Mouse (Mus musculus) embryonic fibroblast, embryonic 13.5 days (primary cell): ENCODE measurements at regions not wholly inside any gene's neighbourhood (a gene's known extent, or its start where the extent isn't known, plus 50 kb on each side); places are given as distances from the start of the nearest gene placed in this dataset.

Experiments
- H3K27ac ChIP-seq: 2 replicates; pipeline ENCODE4 v1.5.1; 2012; ENCODE audit warnings: low read length, control low read depth, inconsistent platforms; ENCODE audit not compliant: insufficient read depth
- H3K4me1 ChIP-seq: 2 replicates; pipeline ENCODE4 v1.6.1; 2011; ENCODE audit warnings: low read length; ENCODE audit not compliant: control insufficient read depth, insufficient read depth
- H3K4me3 ChIP-seq: 2 replicates; pipeline ENCODE4 v1.5.1; 2011; ENCODE audit warnings: mild to moderate bottlenecking, control low read depth, low read length; ENCODE audit not compliant: insufficient read depth
- CTCF ChIP-seq: IDR thresholded peaks from 2 replicates; pipeline ENCODE4 v1.5.1; 2011; ENCODE audit warnings: mild to moderate bottlenecking, control low read depth, low read length, moderate library complexity, borderline replicate concordance; ENCODE audit not compliant: insufficient read depth
- POLR2A ChIP-seq: IDR thresholded peaks from 2 replicates; pipeline ENCODE4 v1.6.1; 2011; ENCODE audit warnings: low read depth, mild to moderate bottlenecking, control low read depth, low read length, moderate library complexity

DNA sequence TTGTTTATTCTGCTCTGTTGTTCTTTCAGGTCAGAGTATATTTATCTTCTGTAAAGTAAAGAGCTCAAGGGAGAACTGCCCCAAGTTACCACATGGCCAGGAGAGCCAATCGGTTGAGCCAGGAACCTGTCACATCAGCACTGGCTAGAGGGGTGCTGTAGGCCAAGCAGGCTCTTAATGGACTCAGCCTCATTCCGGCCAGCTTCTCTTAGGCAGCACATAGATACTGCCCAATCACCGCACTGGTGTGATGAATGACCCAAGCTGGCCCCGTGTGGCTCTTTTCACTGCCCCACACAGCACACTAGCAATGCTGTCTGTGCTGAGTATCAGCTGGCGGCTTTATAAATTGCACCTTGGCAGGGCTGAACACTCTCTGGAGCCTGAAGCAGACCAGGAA lies 295.8 kb upstream of the Camk1g start:
- TF ChIP-seq CTCF (no peak), POLR2A (no peak)
- Histone ChIP-seq H3K4me1 (no peaks in the 10 kb centered on the region), H3K4me3 (no peak overlapping the region), H3K27ac (no peak overlapping the region)

DNA sequence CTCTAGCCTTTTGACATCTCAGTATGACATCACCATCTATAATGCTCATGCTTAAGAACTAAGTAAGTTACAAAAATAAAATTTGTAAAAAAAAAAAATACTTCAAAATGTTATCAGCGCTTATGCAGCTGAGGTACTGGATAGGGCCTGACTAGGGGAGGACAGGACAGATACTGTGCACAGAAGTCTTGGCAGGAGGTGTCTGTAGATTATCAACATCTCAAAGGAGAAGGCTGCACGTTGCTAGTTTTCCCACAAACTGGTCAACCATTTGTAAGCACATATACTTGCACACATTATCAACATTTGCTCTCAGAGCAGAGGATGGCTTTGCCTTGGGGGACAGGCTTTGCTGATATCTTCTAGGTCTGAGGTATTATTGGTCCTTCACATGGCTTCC lies 294.5 kb upstream of the Camk1g start:
- Histone ChIP-seq H3K4me3 (no peak overlapping the region), H3K27ac (no peak overlapping the region), H3K4me1 (no peaks in the 10 kb centered on the region)
- TF ChIP-seq POLR2A (no peak), CTCF (no peak)

DNA sequence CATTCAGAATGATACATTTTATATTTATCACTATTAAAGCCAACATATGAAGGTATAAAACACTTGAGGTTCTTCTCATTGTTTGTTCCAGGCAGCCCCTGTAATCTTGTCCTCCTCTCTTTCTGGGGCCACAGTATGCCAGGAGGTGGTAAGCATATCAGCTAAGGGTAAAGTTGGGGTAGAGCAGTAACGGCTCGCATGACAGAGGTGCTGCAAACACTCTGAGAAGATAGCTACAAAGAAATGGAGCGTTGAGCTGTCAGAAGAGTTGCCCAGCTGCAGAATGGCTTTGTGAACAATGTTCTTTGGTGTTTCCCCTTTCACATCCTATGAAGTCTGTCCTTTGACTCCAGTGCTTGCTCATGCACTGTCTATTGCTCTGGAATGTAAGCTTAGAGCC lies 293.5 kb upstream of the Camk1g start:
- H3K27ac ChIP-seq, result no peak overlapping the region
- no peak overlapping the region for H3K4me3 ChIP-seq
- no peak for TF ChIP-seq CTCF
- H3K4me1 ChIP-seq, result no peaks in the 10 kb centered on the region

DNA sequence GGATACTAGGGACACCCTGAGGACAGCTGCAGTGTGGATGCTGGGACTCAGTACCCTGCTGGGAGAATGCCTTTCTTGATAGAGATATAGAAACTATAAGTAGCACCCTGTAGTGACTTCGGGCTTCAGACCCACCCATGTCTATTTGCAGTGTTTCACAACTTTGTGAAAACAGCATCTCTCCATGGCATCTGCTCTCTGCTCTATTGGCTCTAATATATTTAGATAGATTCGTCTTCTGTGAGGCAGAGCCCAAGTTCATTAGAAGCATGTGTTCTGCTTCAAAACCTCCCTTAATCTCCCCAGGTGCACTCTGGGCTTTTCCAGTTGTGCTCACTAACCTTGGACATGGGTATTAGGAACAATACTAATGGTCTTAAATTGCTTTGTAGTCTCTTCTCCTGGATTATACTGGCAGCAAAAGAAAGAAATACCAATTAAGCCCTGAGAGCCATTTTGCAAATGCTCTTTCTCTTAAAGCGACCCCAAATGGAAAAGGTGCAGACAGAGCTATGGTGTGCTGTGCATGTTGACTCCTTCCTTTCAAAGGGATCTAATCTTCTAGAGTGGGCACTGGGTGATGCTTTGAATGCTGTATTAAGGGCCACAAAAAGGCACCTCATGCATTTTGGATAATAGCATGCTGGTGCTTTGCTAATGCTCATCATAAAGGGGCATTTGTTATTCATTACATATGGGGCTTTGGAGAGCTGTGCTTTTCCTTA lies 292.2 kb upstream of the Camk1g start:
- H3K4me3 ChIP-seq, result no peak overlapping the region
- H3K27ac ChIP-seq, result no peak overlapping the region
- no peaks in the 10 kb centered on the region for H3K4me1 ChIP-seq
- TF ChIP-seq CTCF (no peak), POLR2A (no peak)

DNA sequence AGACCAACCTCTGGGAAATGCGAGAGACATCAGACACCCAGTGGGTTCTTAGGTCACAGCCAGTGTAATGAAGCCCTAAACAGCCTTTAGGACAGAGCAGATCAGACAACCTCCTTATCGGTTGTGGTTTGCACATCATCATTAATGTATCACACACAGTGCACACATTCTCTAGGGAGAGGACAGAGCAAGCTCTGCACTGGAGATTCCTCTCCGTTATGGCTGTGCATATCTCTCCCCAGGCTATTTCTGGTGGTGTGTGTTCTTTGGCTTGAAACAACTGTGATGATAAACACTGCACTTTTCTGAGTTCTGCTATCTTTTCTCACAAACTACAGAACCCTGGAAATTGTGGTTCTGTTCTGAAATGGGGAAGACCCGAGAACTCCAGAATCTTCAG lies 291.3 kb upstream of the Camk1g start:
- TF ChIP-seq CTCF (no peak), POLR2A (no peak)
- H3K4me1 ChIP-seq, result no peaks in the 10 kb centered on the region
- H3K27ac ChIP-seq, result no peak overlapping the region
- H3K4me3 ChIP-seq, result no peak overlapping the region

DNA sequence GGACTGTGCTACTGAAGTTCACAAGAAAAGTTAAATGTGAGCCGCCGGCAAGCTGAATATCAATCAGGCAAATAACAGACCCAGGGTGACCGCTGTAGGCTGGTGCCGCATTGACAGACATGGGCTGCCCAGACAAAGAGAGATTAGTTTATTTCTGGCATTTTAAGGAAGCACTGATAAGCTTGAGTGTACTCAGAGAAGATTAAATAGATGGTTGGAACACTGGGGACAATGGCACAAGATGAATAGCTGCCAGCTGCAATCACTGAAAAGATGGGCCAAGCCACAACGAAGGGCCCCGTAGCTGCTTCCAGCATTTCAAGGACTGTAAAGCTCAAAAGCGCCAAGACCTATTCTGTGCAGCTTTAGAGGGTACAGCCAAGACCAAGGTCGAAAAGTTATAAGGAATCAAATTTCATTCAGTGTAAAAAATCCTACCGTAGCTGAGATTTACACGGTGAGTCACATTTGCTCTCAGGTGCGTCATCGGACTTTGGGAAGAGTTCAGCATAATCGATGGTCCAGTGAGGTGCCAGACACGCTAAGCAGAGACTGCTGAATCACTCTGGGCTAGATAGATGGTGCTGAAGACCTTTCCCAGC lies 285.1 kb upstream of the Camk1g start:
- TF ChIP-seq POLR2A, result no peak
- no peak for TF ChIP-seq CTCF
- H3K27ac ChIP-seq, result no peak overlapping the region
- no peaks in the 10 kb centered on the region for H3K4me1 ChIP-seq
- H3K4me3 ChIP-seq, result no peak overlapping the region

DNA sequence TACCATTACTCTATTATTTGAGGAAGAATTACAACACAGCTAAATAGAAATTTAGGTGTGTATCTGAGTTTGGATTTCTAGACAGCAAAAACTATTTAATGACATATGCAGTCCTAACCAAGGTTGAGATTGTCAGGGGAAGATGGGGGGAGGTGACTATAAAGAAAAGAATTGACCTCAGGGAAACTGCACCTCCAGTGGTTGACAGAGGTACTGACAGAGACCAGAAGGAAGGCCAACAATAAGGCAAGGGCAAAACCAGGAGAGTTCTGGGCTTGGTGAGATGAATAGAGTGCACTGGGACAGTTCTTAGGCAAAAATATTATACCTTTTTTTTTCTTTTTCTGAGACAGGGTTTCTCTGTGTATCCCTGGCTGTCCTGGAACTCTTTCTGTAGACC lies 280.2 kb upstream of the Camk1g start:
- Histone ChIP-seq H3K27ac (no peak overlapping the region), H3K4me1 (no peaks in the 10 kb centered on the region), H3K4me3 (no peak overlapping the region)
- no peak for TF ChIP-seq CTCF
- TF ChIP-seq POLR2A, result no peak

DNA sequence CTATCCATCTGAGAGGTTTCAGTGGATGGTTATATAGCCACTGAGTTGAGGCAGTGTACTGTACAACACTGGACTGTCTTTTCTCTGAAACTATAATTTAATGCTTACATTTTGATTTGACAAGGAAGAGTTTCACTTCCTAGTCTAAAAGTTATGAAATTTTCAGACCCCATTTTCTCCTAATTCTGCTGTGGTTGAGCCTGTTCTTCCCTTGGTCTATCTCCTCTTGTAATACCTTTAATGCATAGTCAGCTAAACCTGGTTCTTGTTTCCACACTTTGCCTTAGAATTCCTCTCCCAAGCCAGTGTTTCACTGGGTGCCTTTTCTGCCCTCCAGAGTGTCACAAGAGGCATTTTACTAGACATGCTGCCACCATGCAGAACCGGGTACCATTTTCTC lies 279.3 kb upstream of the Camk1g start:
- TF ChIP-seq POLR2A, result no peak
- TF ChIP-seq CTCF, result no peak
- no peaks in the 10 kb centered on the region for H3K4me1 ChIP-seq
- H3K4me3 ChIP-seq, result no peak overlapping the region
- H3K27ac ChIP-seq, result no peak overlapping the region

DNA sequence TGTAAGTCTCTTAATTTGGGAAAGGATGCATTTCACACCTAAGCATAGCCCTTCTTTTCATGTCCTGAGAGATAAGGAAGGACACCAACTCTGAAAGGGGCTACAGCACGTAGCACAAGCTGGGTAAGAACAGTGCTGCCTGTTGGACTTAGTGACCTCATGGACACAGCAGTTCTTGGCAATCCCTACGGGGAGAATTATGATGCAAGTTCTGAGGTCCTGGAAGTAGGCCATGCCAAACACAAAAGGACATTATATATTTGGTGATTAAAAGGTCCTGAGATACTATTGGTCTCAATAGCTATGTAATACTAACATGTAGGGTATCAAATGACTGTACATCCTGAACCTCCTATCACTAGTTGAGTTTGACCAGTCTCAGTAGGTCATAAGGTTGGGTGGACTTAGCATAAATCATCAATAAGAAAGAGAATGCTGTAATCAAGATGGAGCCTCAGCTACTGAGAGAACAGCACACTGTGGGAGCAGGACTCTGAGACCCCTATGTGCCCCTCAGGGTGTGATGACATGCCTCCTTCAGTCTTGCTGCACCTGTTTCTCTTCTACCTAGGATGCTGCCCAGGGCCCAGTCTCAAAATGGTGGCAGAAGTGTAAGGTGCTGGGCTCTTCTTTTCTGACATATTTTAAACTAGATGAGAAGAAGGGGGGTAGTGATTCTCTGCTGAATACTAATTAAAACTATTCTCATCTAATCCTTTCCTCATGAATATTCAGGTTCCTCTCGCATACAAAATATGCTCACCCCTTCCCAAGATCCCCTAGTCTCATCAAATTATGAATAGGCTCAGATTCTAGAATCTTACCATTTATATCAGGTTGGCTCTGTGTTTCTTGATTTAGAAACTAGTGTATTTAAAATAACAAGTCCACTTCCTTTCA lies 277.5 kb upstream of the Camk1g start:
- no peak overlapping the region for H3K4me3 ChIP-seq
- TF ChIP-seq CTCF, result no peak
- no peak for TF ChIP-seq POLR2A
- no peak overlapping the region for H3K27ac ChIP-seq
- H3K4me1 ChIP-seq, result no peaks in the 10 kb centered on the region

DNA sequence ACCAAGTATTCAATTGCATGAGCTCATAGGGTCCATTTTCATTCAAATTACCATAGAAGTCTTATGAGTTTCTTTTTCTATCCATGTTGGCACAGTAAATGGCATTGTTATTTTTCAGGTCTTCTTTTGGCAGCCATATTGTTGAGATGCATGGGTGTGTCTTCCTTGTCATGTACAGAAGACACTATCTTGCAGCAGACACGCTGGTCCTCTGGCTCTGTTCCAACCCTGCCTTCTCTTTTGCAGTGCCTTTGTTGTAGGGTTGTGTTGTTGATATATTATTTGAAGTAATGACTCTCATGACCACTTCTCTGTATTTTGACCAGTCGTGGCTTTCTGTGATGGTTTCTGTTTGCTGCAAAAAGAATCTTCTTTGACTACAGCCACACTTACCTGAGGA lies 274.4 kb upstream of the Camk1g start:
- Histone ChIP-seq H3K27ac (no peak overlapping the region), H3K4me1 (no peaks in the 10 kb centered on the region), H3K4me3 (no peak overlapping the region)
- TF ChIP-seq CTCF (no peak), POLR2A (no peak)

DNA sequence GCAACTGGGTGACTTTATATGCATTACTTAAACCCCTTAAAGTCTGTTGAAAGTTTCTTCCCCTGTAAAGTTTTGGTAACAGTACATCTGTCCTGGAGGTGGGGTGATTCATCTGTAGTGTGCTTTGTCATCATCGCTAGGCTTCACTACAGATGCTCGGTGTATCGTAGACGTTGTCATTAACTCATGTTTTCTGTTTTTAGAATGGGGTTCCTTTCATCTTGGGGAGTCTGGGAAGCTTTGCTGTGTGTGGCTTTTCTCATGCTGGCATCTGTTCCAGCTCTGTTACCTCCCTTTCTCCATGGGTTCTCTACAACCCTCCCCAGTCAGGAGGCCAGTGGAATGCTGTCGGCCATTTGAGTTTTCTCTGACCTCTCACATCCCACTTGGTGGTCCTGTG lies 266.4 kb upstream of the Camk1g start:
- TF ChIP-seq POLR2A (no peak), CTCF (no peak)
- Histone ChIP-seq H3K27ac (no peak overlapping the region), H3K4me1 (no peaks in the 10 kb centered on the region), H3K4me3 (no peak overlapping the region)
